Mouse (Mus musculus): ENCODE results near the gene Adarb2. TPM values are rescaled to one million over a fixed set of nuclear protein-coding genes. Genes with fewer than 3 reads are reported as not detected.

Gene Adarb2
- total RNA-seq, 2 experiments from 2014 or later = 22.9 to 25.8 TPM

GRCm38 (mm10) chr13:8457831-8458230, 255.2 kb downstream of the Adarb2 start:
- H3K27ac ChIP-seq = no peak overlapping the region
- H3K4me3 ChIP-seq = no peak overlapping the region
- no peak for DNase-seq (ENCODE audit: extremely low spot score in 1 of 2, low spot score in 2 of 2)
- intact Hi-C loops (cut with DNase I) = no loop called here
- TF ChIP-seq CTCF (IDR thresholded peaks at IDR 0.05) = no peak

GRCm38 (mm10) chr13:8467591-8468366, 265.1 kb downstream of the Adarb2 start:
- intact Hi-C loops (cut with DNase I) = no loop called here
- Histone ChIP-seq H3K4me3 (no peak overlapping the region), H3K27ac (no peak overlapping the region)
- no peak for DNase-seq (ENCODE audit: extremely low spot score in 1 of 2, low spot score in 2 of 2)
- TF ChIP-seq CTCF (IDR thresholded peaks at IDR 0.05) = no peak

- intact Hi-C loops (cut with DNase I) = no loop called here
- DNase-seq (ENCODE audit: extremely low spot score in 1 of 2, low spot score in 2 of 2) = peak; percentile 10 to 18
- H3K27ac ChIP-seq = no peak overlapping the region
- TF ChIP-seq CTCF (IDR thresholded peaks at IDR 0.05) = no peak
- H3K4me3 ChIP-seq = no peak overlapping the region
These were observed 273.6 kb downstream of the Adarb2 start for GRCm38 (mm10) chr13:8476237-8476636.

GRCm38 (mm10) chr13:8478731-8479130, 276.1 kb downstream of the Adarb2 start:
- Histone ChIP-seq H3K4me3 (no peak overlapping the region), H3K27ac (no peak overlapping the region)
- intact Hi-C loops (cut with DNase I) = no loop called here
- DNase-seq (ENCODE audit: extremely low spot score in 1 of 2, low spot score in 2 of 2) = no peak
- TF ChIP-seq CTCF (IDR thresholded peaks at IDR 0.05) = no peak

GRCm38 (mm10) chr13:8479970-8480369, 277.3 kb downstream of the Adarb2 start:
- no peak for TF ChIP-seq CTCF (IDR thresholded peaks at IDR 0.05)
- Histone ChIP-seq H3K27ac (no peak overlapping the region), H3K4me3 (no peak overlapping the region)
- intact Hi-C loops (cut with DNase I) = no loop called here
- no peak for DNase-seq (ENCODE audit: extremely low spot score in 1 of 2, low spot score in 2 of 2)

GRCm38 (mm10) chr13:8481347-8481746, 278.7 kb downstream of the Adarb2 start:
- intact Hi-C loops (cut with DNase I) = no loop called here
- Histone ChIP-seq H3K27ac (no peak overlapping the region), H3K4me3 (no peak overlapping the region)
- TF ChIP-seq CTCF (IDR thresholded peaks at IDR 0.05) = no peak
- no peak for DNase-seq (ENCODE audit: extremely low spot score in 1 of 2, low spot score in 2 of 2)

- intact Hi-C loops (cut with DNase I) = no loop called here
- Histone ChIP-seq H3K4me3 (no peak overlapping the region), H3K27ac (no peak overlapping the region)
- TF ChIP-seq CTCF (IDR thresholded peaks at IDR 0.05) = no peak
- DNase-seq (ENCODE audit: extremely low spot score in 1 of 2, low spot score in 2 of 2) = no peak
These were observed 282.1 kb downstream of the Adarb2 start for GRCm38 (mm10) chr13:8484592-8485272.

- intact Hi-C loops (cut with DNase I) = no loop called here
- Histone ChIP-seq H3K4me3 (no peak overlapping the region), H3K27ac (no peak overlapping the region)
- no peak for TF ChIP-seq CTCF (IDR thresholded peaks at IDR 0.05)
- DNase-seq (ENCODE audit: extremely low spot score in 1 of 2, low spot score in 2 of 2) = no peak
These were observed 285.2 kb downstream of the Adarb2 start for GRCm38 (mm10) chr13:8487756-8488434.

GRCm38 (mm10) chr13:8493363-8493762, 290.7 kb downstream of the Adarb2 start:
- intact Hi-C loops (cut with DNase I) = no loop called here

GRCm38 (mm10) chr13:8499551-8499950, 296.9 kb downstream of the Adarb2 start:
- DNase-seq (ENCODE audit: extremely low spot score in 1 of 2, low spot score in 2 of 2) = no peak
- TF ChIP-seq CTCF (IDR thresholded peaks at IDR 0.05) = no peak
- intact Hi-C loops (cut with DNase I) = no loop called here
- Histone ChIP-seq H3K4me3 (no peak overlapping the region), H3K27ac (no peak overlapping the region)

More at GRCm38 (mm10) chr13:8493363-8493762, 290.7 kb downstream of the Adarb2 start:
- no peak overlapping the region for H3K4me3 ChIP-seq
- TF ChIP-seq CTCF (IDR thresholded peaks at IDR 0.05) = no peak
- H3K27ac ChIP-seq = no peak overlapping the region
- DNase-seq (ENCODE audit: extremely low spot score in 1 of 2, low spot score in 2 of 2) = no peak

- TF ChIP-seq CTCF (IDR thresholded peaks at IDR 0.05) = no peak
- no peak overlapping the region for H3K4me3 ChIP-seq
- DNase-seq (ENCODE audit: extremely low spot score in 1 of 2, low spot score in 2 of 2) = no peak
- H3K27ac ChIP-seq = no peak overlapping the region
- intact Hi-C loops (cut with DNase I) = no loop called here
These were observed 308.6 kb downstream of the Adarb2 start for GRCm38 (mm10) chr13:8511069-8511817.

All from left cerebral cortex, adult 2 months (tissue).